Mouse (Mus musculus) cerebellum, adult (tissue): ENCODE results near the gene Gm5475.

Experiments used
- ATAC-seq: cut with Nextera tagmentation; 2 replicates; pipeline ENCODE4 v1.9.2; 2017; ENCODE audit warnings: mild to moderate bottlenecking, moderate library complexity, mixed read lengths; ENCODE audit not compliant: insufficient number of reproducible peaks, low FRiP score, low TSS enrichment

The Gm5475 gene

GRCm38 (mm10) chr15:100443126-100443922, 21.4 kb downstream of the Gm5475 start:
- peak; percentile 97 for ATAC-seq

GRCm38 (mm10) chr15:100446887-100447286, 24.9 kb downstream of the Gm5475 start:
- ATAC-seq: no peak

- no peak for ATAC-seq
These were observed 26.6 kb downstream of the Gm5475 start for GRCm38 (mm10) chr15:100448572-100448971.

GRCm38 (mm10) chr15:100449495-100449894, 27.5 kb downstream of the Gm5475 start:
- no peak for ATAC-seq

GRCm38 (mm10) chr15:100451245-100451644, 29.3 kb downstream of the Gm5475 start:
- no peak for ATAC-seq

- ATAC-seq: no peak
These were observed 30.5 kb downstream of the Gm5475 start for GRCm38 (mm10) chr15:100452486-100452885.

- no peak for ATAC-seq
These were observed 34.5 kb downstream of the Gm5475 start for GRCm38 (mm10) chr15:100456356-100456991.

- ATAC-seq: peak; percentile 45
These were observed 35.4 kb downstream of the Gm5475 start for GRCm38 (mm10) chr15:100457340-100457739.

GRCm38 (mm10) chr15:100458055-100458454, 36.1 kb downstream of the Gm5475 start:
- peak; percentile 26; the same call in 1 of the 2 replicates for ATAC-seq

GRCm38 (mm10) chr15:100460942-100461341, 39.0 kb downstream of the Gm5475 start:
- no peak for ATAC-seq

- ATAC-seq: no peak
These were observed 39.7 kb downstream of the Gm5475 start for GRCm38 (mm10) chr15:100461646-100462045.

- ATAC-seq: no peak
These were observed 40.1 kb downstream of the Gm5475 start for GRCm38 (mm10) chr15:100462086-100462485.

GRCm38 (mm10) chr15:100463712-100464111, 41.8 kb downstream of the Gm5475 start:
- no peak for ATAC-seq

- no peak for ATAC-seq
These were observed 43.5 kb downstream of the Gm5475 start for GRCm38 (mm10) chr15:100465432-100465831.

- ATAC-seq: no peak
These were observed 45.8 kb downstream of the Gm5475 start for GRCm38 (mm10) chr15:100467738-100468137.

- peak; percentile 80 for ATAC-seq
These were observed 46.6 kb downstream of the Gm5475 start, which contains the start of gene Letmd1 for GRCm38 (mm10) chr15:100468295-100469188. Letmd1 (plus strand) TSS chr15:100469023.

- no peak; the same call in 1 of the 2 replicates for ATAC-seq
These were observed 47.2 kb downstream of the Gm5475 start for GRCm38 (mm10) chr15:100469189-100469545.

- no peak for ATAC-seq
These were observed 48.1 kb downstream of the Gm5475 start for GRCm38 (mm10) chr15:100470037-100470436.

GRCm38 (mm10) chr15:100473926-100474503, 52.1 kb downstream of the Gm5475 start:
- no peak for ATAC-seq
